Mouse (Mus musculus) splenic B cell, adult 2 months (primary cell): Measurements from ENCODE around the gene Tgfb1.

Experiments used
- DNase-seq: peaks from one replicate; pipeline ENCODE4 v3.0.0-alpha.2; 2011; ENCODE audit warnings: low read depth, low spot score
- H3K27me3 ChIP-seq: 2 replicates; pipeline ENCODE4 v1.6.1; 2012; ENCODE audit warnings: mild to moderate bottlenecking, low read length, moderate library complexity, mixed read lengths; ENCODE audit not compliant: control insufficient read depth, poor library complexity, insufficient read depth, severe bottlenecking
- H3K36me3 ChIP-seq: 2 replicates; pipeline ENCODE4 v1.6.1; 2012; ENCODE audit warnings: mild to moderate bottlenecking, low read length, moderate library complexity, mixed read lengths; ENCODE audit not compliant: control insufficient read depth, poor library complexity, insufficient read depth, severe bottlenecking

Gene Tgfb1

GRCm38 (mm10) chr7:25727800-25728199 is 41.0 kb downstream of the Tgfb1 start:
- H3K27me3 ChIP-seq = no peaks in the 10 kb centered on the region
- no peak for DNase-seq
- H3K36me3 ChIP-seq = peaks cover 34% of the 10 kb centered on the region

- DNase-seq = no peak
- no peaks in the 10 kb centered on the region for H3K27me3 ChIP-seq
Observed at GRCm38 (mm10) chr7:25729396-25729795, 42.6 kb downstream of the Tgfb1 start.

GRCm38 (mm10) chr7:25729862-25730261 is 43.1 kb downstream of the Tgfb1 start:
- H3K27me3 ChIP-seq = no peaks in the 10 kb centered on the region
- DNase-seq = no peak
- peaks cover 32% of the 10 kb centered on the region for H3K36me3 ChIP-seq

More at GRCm38 (mm10) chr7:25729396-25729795, 42.6 kb downstream of the Tgfb1 start:
- H3K36me3 ChIP-seq = peaks cover 35% of the 10 kb centered on the region

GRCm38 (mm10) chr7:25731294-25732055 is 44.7 kb downstream of the Tgfb1 start:
- peaks cover 24% of the 10 kb centered on the region for H3K36me3 ChIP-seq
- no peak for DNase-seq
- no peaks in the 10 kb centered on the region for H3K27me3 ChIP-seq

GRCm38 (mm10) chr7:25734991-25735390 is 48.2 kb downstream of the Tgfb1 start:
- Histone ChIP-seq H3K36me3 (peaks cover 24% of the 10 kb centered on the region), H3K27me3 (no peaks in the 10 kb centered on the region)
- DNase-seq = no peak

GRCm38 (mm10) chr7:25736920-25737319 is 50.1 kb downstream of the Tgfb1 start:
- DNase-seq = peak; percentile 40

GRCm38 (mm10) chr7:25738277-25738676 is 51.5 kb downstream of the Tgfb1 start:
- no peaks in the 10 kb centered on the region for H3K27me3 ChIP-seq
- H3K36me3 ChIP-seq = peaks cover 32% of the 10 kb centered on the region
- DNase-seq = no peak

More at GRCm38 (mm10) chr7:25736920-25737319, 50.1 kb downstream of the Tgfb1 start:
- Histone ChIP-seq H3K27me3 (no peaks in the 10 kb centered on the region), H3K36me3 (peaks cover 32% of the 10 kb centered on the region)

- no peak for DNase-seq
- no peaks in the 10 kb centered on the region for H3K27me3 ChIP-seq
- peaks cover 28% of the 10 kb centered on the region for H3K36me3 ChIP-seq
Observed at GRCm38 (mm10) chr7:25746844-25747243, 60.0 kb downstream of the Tgfb1 start.

GRCm38 (mm10) chr7:25753076-25753475 is 66.3 kb downstream of the Tgfb1 start:
- DNase-seq = no peak
- no peaks in the 10 kb centered on the region for H3K27me3 ChIP-seq
- H3K36me3 ChIP-seq = peaks cover 9% of the 10 kb centered on the region; the same call in 1 of the 2 replicates

GRCm38 (mm10) chr7:25753643-25754438 is 67.0 kb downstream of the Tgfb1 start:
- peak; percentile 11 for DNase-seq
- Histone ChIP-seq H3K36me3 (peaks cover 9% of the 10 kb centered on the region; the same call in 1 of the 2 replicates), H3K27me3 (no peaks in the 10 kb centered on the region)

- peaks cover 5% of the 10 kb centered on the region; the same call in 1 of the 2 replicates for H3K36me3 ChIP-seq
- no peak for DNase-seq
- H3K27me3 ChIP-seq = no peaks in the 10 kb centered on the region
Observed at GRCm38 (mm10) chr7:25754439-25754737, 67.6 kb downstream of the Tgfb1 start.
